8 mouse cellular contexts compared by ENCODE assay signal in the genomic region with DNA sequence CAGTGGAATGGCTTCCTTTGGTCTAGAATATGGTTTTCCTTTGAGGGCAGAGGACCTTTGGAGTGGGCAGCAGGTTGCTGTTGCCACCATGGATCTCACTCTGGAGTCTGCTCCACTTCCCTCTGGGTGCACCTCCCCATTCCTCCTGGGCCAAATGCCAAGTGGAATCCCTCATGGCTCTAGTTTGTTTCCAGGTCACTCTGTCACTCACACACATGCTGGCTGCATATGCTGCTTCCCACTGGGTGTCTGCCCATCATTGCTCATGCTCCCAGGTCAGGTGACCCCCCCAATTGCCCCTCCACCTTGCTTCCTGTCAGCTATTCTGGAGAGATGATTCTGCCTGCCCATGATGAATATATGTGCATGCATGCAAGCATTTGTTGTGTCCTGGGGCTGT. TPM values are rescaled to one million over a fixed set of nuclear protein-coding genes. Genes with fewer than 3 reads are reported as not detected.
DNase-seq lines count a peak whose midpoint lies in the region; ATAC-seq and TF ChIP-seq lines count a peak whose summit lies in the region.

No protein-coding gene starts in this region.

- ATAC-seq in megakaryocyte, adult 5-6 weeks (ENCODE audit: poor library complexity, severe bottlenecking), result no peak
- ATAC-seq in stomach, embryonic 14.5 days (ENCODE audit: insufficient number of reproducible peaks, insufficient read depth, low FRiP score, low read depth), result no peak

- peaks cover 74% of the 10 kb centered on the region for H3K36me3 ChIP-seq in megakaryocyte, embryonic 14.5 days (replicated peaks; ENCODE audit: low read length)
- no peaks in the 10 kb centered on the region for H3K36me3 ChIP-seq in kidney, adult 2 months (ENCODE audit: control insufficient read depth, insufficient read depth, low read length)
- peaks cover 3% of the 10 kb centered on the region; the same call in 1 of the 2 replicates for H3K36me3 ChIP-seq in stomach, embryonic 14.5 days (ENCODE audit: control insufficient read depth, insufficient read depth, low read length)
- 0 out of 2 replicates have a peak, but pooled peaks cover 2% of the 10 kb centered on the region for H3K36me3 ChIP-seq in midbrain, embryonic 10.5 days

- H3K9me3 ChIP-seq in megakaryocyte, embryonic 14.5 days, result no peaks in the 10 kb centered on the region
- H3K9me3 ChIP-seq in stomach, embryonic 14.5 days (ENCODE audit: control insufficient read depth, low read depth, low read length), result no peaks in the 10 kb centered on the region
- no peaks in the 10 kb centered on the region for H3K9me3 ChIP-seq in midbrain, embryonic 10.5 days (replicated peaks)

- no peak for TF ChIP-seq POLR2A in bone marrow macrophage, adult 2 months (IDR thresholded peaks at IDR 0.05; ENCODE audit: borderline replicate concordance, low read depth, low read length)
- no peak for TF ChIP-seq POLR2A in kidney, adult 2 months (IDR thresholded peaks at IDR 0.05; ENCODE audit: low read depth, low read length)

- no peak overlapping the region for H3K9ac ChIP-seq in stomach, embryonic 14.5 days (replicated peaks; ENCODE audit: low read depth, low read length)

- no peaks in the 10 kb centered on the region for H3K27me3 ChIP-seq in megakaryocyte, embryonic 14.5 days (replicated peaks)
- H3K27me3 ChIP-seq in kidney, adult 2 months (replicated peaks; ENCODE audit: control insufficient read depth, insufficient read depth, low read length), result no peaks in the 10 kb centered on the region
- no peaks in the 10 kb centered on the region for H3K27me3 ChIP-seq in stomach, embryonic 14.5 days (ENCODE audit: control insufficient read depth, insufficient read depth, low read length)
- no peaks in the 10 kb centered on the region for H3K27me3 ChIP-seq in midbrain, embryonic 10.5 days (ENCODE audit: low read depth, poor library complexity, severe bottlenecking)

- H3K4me2 ChIP-seq in stomach, embryonic 14.5 days (replicated peaks; ENCODE audit: low read depth, low read length), result no peak overlapping the region

- no peak for TF ChIP-seq CTCF in bone marrow macrophage, adult 2 months (IDR thresholded peaks at IDR 0.05; ENCODE audit: low read depth, low read length)
- TF ChIP-seq CTCF in kidney, adult 2 months (conservative IDR thresholded peaks at IDR 0.05; ENCODE audit: insufficient read depth, insufficient read length, low read depth, low read length), result no peak

- peak; percentile 57 for DNase-seq in gastrocnemius, postnatal 10 days
- peak; percentile 81 for DNase-seq in kidney, adult 2 months
- DNase-seq in spleen, postnatal 36 days (ENCODE audit: low spot score in 2 of 2), result no peak
- DNase-seq in midbrain, embryonic 10.5 days (ENCODE audit: low spot score), result no peak

- peaks cover 99% of the 10 kb centered on the region for H3K4me1 ChIP-seq in megakaryocyte, embryonic 14.5 days
- peaks cover 65% of the 10 kb centered on the region for H3K4me1 ChIP-seq in bone marrow macrophage, adult 2 months (ENCODE audit: control insufficient read depth, insufficient read depth, low read length)
- peaks cover 15% of the 10 kb centered on the region for H3K4me1 ChIP-seq in kidney, adult 2 months (ENCODE audit: control insufficient read depth, insufficient read depth, low read length)
- peaks cover 13% of the 10 kb centered on the region for H3K4me1 ChIP-seq in stomach, embryonic 14.5 days (ENCODE audit: control insufficient read depth, insufficient read depth, low read length)
- peaks cover 12% of the 10 kb centered on the region for H3K4me1 ChIP-seq in midbrain, embryonic 10.5 days

- H3K27ac ChIP-seq in bone marrow macrophage, adult 2 months (ENCODE audit: insufficient read depth, low read depth, low read length), result peak overlapping the region; percentile 22
- no peak overlapping the region for H3K27ac ChIP-seq in kidney, adult 2 months (ENCODE audit: insufficient read depth, low read depth, low read length)
- H3K27ac ChIP-seq in stomach, embryonic 14.5 days (ENCODE audit: low read length), result peak overlapping the region; percentile 18; the same call in 1 of the 2 replicates
- H3K27ac ChIP-seq in midbrain, embryonic 10.5 days (replicated peaks), result no peak overlapping the region

- H3K4me3 ChIP-seq in megakaryocyte, embryonic 14.5 days (replicated peaks), result peak overlapping the region; percentile 67
- H3K4me3 ChIP-seq in bone marrow macrophage, adult 2 months (ENCODE audit: insufficient read depth, low read length), result no peak overlapping the region
- H3K4me3 ChIP-seq in kidney, adult 2 months (ENCODE audit: insufficient read depth, low read depth, low read length), result no peak overlapping the region
- H3K4me3 ChIP-seq in stomach, embryonic 14.5 days (ENCODE audit: low read depth, low read length), result no peak overlapping the region
- H3K4me3 ChIP-seq in midbrain, embryonic 10.5 days, result no peak overlapping the region

RNA-seq across cellular contexts. Expression of a gene that starts 14.5 kb away (rescaled TPM):
- 58.8 and 65.3 TPM in 2 replicates for polyA plus RNA-seq in megakaryocyte, embryonic 14.5 days (2012; ENCODE audit: insufficient read depth, low replicate concordance)
- 9.3 and 12.5 TPM in 2 replicates for total RNA-seq in megakaryocyte, adult 5-6 weeks (2015)
- total RNA-seq in megakaryocyte, adult 5-6 weeks (2017), result 11.1 and 11.9 TPM in 2 replicates
- 17.1 TPM in 2 replicates for polyA plus RNA-seq in bone marrow macrophage, adult 2 months (2012; ENCODE audit: insufficient read depth, insufficient read length, missing spikeins)
- total RNA-seq in gastrocnemius, postnatal 10 days (2021), result 10 to 100 TPM; 12.7 to 19.8 TPM
- 16.4 and 18.1 TPM in 2 replicates for polyA plus RNA-seq in kidney, adult 2 months (2012; rRNA removed)
- 17.1 and 17.9 TPM in 2 replicates for polyA plus RNA-seq in stomach, embryonic 14.5 days (2014; fragmentation: Nextera tagmentation; extraction: Ambion mirVana)
- polyA plus RNA-seq in midbrain, embryonic 10.5 days (2016; fragmentation: Nextera tagmentation; extraction: Ambion mirVana), result 18.0 and 22.7 TPM in 2 replicates

RNA-seq across cellular contexts. Expression of a gene that starts 26.0 kb away (rescaled TPM):
- polyA plus RNA-seq in megakaryocyte, embryonic 14.5 days (2012; ENCODE audit: insufficient read depth, low replicate concordance), result 33.5 and 40.2 TPM in 2 replicates
- 88.7 and 114 TPM in 2 replicates for total RNA-seq in megakaryocyte, adult 5-6 weeks (2015)
- 71.4 and 80.6 TPM in 2 replicates for total RNA-seq in megakaryocyte, adult 5-6 weeks (2017)
- polyA plus RNA-seq in bone marrow macrophage, adult 2 months (2012; ENCODE audit: insufficient read depth, insufficient read length, missing spikeins), result 82.2 and 82.3 TPM in 2 replicates
- 10 to 100 TPM; 57.8 to 61.0 TPM for total RNA-seq in gastrocnemius, postnatal 10 days (2021)
- polyA plus RNA-seq in kidney, adult 2 months (2012; rRNA removed), result 151 TPM in 2 replicates
- polyA plus RNA-seq in stomach, embryonic 14.5 days (2014; fragmentation: Nextera tagmentation; extraction: Ambion mirVana), result 58.9 and 72.3 TPM in 2 replicates
- 56.5 and 58.8 TPM in 2 replicates for polyA plus RNA-seq in midbrain, embryonic 10.5 days (2016; fragmentation: Nextera tagmentation; extraction: Ambion mirVana)

RNA-seq across cellular contexts. Expression of a gene that starts 26.2 kb away (rescaled TPM):
- 3,667 and 5,102 TPM in 2 replicates for polyA plus RNA-seq in megakaryocyte, embryonic 14.5 days (2012; ENCODE audit: insufficient read depth, low replicate concordance)
- 75.1 and 75.3 TPM in 2 replicates for total RNA-seq in megakaryocyte, adult 5-6 weeks (2015)
- 146 and 166 TPM in 2 replicates for total RNA-seq in megakaryocyte, adult 5-6 weeks (2017)
- 163 and 178 TPM in 2 replicates for polyA plus RNA-seq in bone marrow macrophage, adult 2 months (2012; ENCODE audit: insufficient read depth, insufficient read length, missing spikeins)
- total RNA-seq in gastrocnemius, postnatal 10 days (2021), result 100 to 1,000 TPM; 135 to 145 TPM
- 320 and 410 TPM in 2 replicates for polyA plus RNA-seq in kidney, adult 2 months (2012; rRNA removed)
- polyA plus RNA-seq in stomach, embryonic 14.5 days (2014; fragmentation: Nextera tagmentation; extraction: Ambion mirVana), result 258 and 281 TPM in 2 replicates
- polyA plus RNA-seq in midbrain, embryonic 10.5 days (2016; fragmentation: Nextera tagmentation; extraction: Ambion mirVana), result 300 and 314 TPM in 2 replicates

RNA-seq across cellular contexts. Expression of a gene that starts 40.4 kb away (rescaled TPM):
- 165 and 201 TPM in 2 replicates for polyA plus RNA-seq in megakaryocyte, embryonic 14.5 days (2012; ENCODE audit: insufficient read depth, low replicate concordance)
- total RNA-seq in megakaryocyte, adult 5-6 weeks (2015), result 11.8 and 11.9 TPM in 2 replicates
- total RNA-seq in megakaryocyte, adult 5-6 weeks (2017), result 13.9 and 15.7 TPM in 2 replicates
- polyA plus RNA-seq in bone marrow macrophage, adult 2 months (2012; ENCODE audit: insufficient read depth, insufficient read length, missing spikeins), result 36.0 and 41.4 TPM in 2 replicates
- 10 to 100 TPM; 30.0 to 31.6 TPM for total RNA-seq in gastrocnemius, postnatal 10 days (2021)
- polyA plus RNA-seq in kidney, adult 2 months (2012; rRNA removed), result 127 and 159 TPM in 2 replicates
- polyA plus RNA-seq in stomach, embryonic 14.5 days (2014; fragmentation: Nextera tagmentation; extraction: Ambion mirVana), result 81.3 and 82.4 TPM in 2 replicates
- polyA plus RNA-seq in midbrain, embryonic 10.5 days (2016; fragmentation: Nextera tagmentation; extraction: Ambion mirVana), result 126 and 137 TPM in 2 replicates

RNA-seq across cellular contexts. Expression of a gene that starts 43.1 kb away (rescaled TPM):
- polyA plus RNA-seq in megakaryocyte, embryonic 14.5 days (2012; ENCODE audit: insufficient read depth, low replicate concordance), result 499 and 989 TPM in 2 replicates
- total RNA-seq in megakaryocyte, adult 5-6 weeks (2015), result 2,237 and 2,370 TPM in 2 replicates
- 4,162 and 4,635 TPM in 2 replicates for total RNA-seq in megakaryocyte, adult 5-6 weeks (2017)
- polyA plus RNA-seq in bone marrow macrophage, adult 2 months (2012; ENCODE audit: insufficient read depth, insufficient read length, missing spikeins), result 825 and 873 TPM in 2 replicates
- total RNA-seq in gastrocnemius, postnatal 10 days (2021), result 1,000 to 10,000 TPM; 1,232 to 1,261 TPM
- 620 and 835 TPM in 2 replicates for polyA plus RNA-seq in kidney, adult 2 months (2012; rRNA removed)
- 1,056 and 1,119 TPM in 2 replicates for polyA plus RNA-seq in stomach, embryonic 14.5 days (2014; fragmentation: Nextera tagmentation; extraction: Ambion mirVana)
- 836 and 881 TPM in 2 replicates for polyA plus RNA-seq in midbrain, embryonic 10.5 days (2016; fragmentation: Nextera tagmentation; extraction: Ambion mirVana)

Comparison
In these comparisons a context has a peak if more than half of its experiments do, and no peak if none do; other contexts are left out.
1. H3K27ac ChIP-seq: peak in bone marrow macrophage, adult 2 months (single experiment) and stomach, embryonic 14.5 days (single experiment); none in kidney, adult 2 months (single experiment) and midbrain, embryonic 10.5 days (single experiment).
2. DNase-seq: peak in gastrocnemius, postnatal 10 days (single experiment) and kidney, adult 2 months (single experiment); none in spleen, postnatal 36 days (0 of 2) and midbrain, embryonic 10.5 days (single experiment).